Mouse (Mus musculus): ENCODE data around the gene Efnb3.
"Not testable (repeated sequence)": the region's sequence is repeated elsewhere in the genome, so short reads cannot be mapped to it uniquely, and the experiment has no call there.

Efnb3 gene

GRCm38 (mm10) chr11:69552622-69553340, 7.2 kb downstream of the Efnb3 start:
- no peak for DNase-seq (ENCODE audit: low read depth in 1 of 2, low spot score in 2 of 2)

GRCm38 (mm10) chr11:69551310-69551709, 8.7 kb downstream of the Efnb3 start:
- DNase-seq (ENCODE audit: low read depth in 1 of 2, low spot score in 2 of 2) = no peak

GRCm38 (mm10) chr11:69549060-69549656, 10.8 kb downstream of the Efnb3 start, which contains the start of gene Dnah2:
TSS of gene Dnah2 (minus strand) at chr11:69549110.
- no peak for DNase-seq (ENCODE audit: low read depth in 1 of 2, low spot score in 2 of 2)

GRCm38 (mm10) chr11:69547071-69547470, 12.9 kb downstream of the Efnb3 start:
- no peak for DNase-seq (ENCODE audit: low read depth in 1 of 2, low spot score in 2 of 2)

- DNase-seq (ENCODE audit: low read depth in 1 of 2, low spot score in 2 of 2) = no peak
These were observed 13.5 kb downstream of the Efnb3 start for GRCm38 (mm10) chr11:69546423-69547053.

- DNase-seq (ENCODE audit: low read depth in 1 of 2, low spot score in 2 of 2) = no peak
These were observed 14.0 kb downstream of the Efnb3 start for GRCm38 (mm10) chr11:69545957-69546356.

- DNase-seq (ENCODE audit: low read depth in 1 of 2, low spot score in 2 of 2) = no peak
These were observed 16.4 kb downstream of the Efnb3 start for GRCm38 (mm10) chr11:69543598-69543997.

GRCm38 (mm10) chr11:69541741-69542140, 18.3 kb downstream of the Efnb3 start:
- DNase-seq (ENCODE audit: low read depth in 1 of 2, low spot score in 2 of 2) = not testable (repeated sequence)

- no peak for DNase-seq (ENCODE audit: low read depth in 1 of 2, low spot score in 2 of 2)
These were observed 19.3 kb downstream of the Efnb3 start for GRCm38 (mm10) chr11:69540700-69541099.

- DNase-seq (ENCODE audit: low read depth in 1 of 2, low spot score in 2 of 2) = no peak
These were observed 25.0 kb downstream of the Efnb3 start for GRCm38 (mm10) chr11:69534990-69535389.

- DNase-seq (ENCODE audit: low read depth in 1 of 2, low spot score in 2 of 2) = no peak
These were observed 27.4 kb downstream of the Efnb3 start for GRCm38 (mm10) chr11:69532480-69533150.

GRCm38 (mm10) chr11:69530755-69531154, 29.2 kb downstream of the Efnb3 start:
- not testable (repeated sequence) for DNase-seq (ENCODE audit: low read depth in 1 of 2, low spot score in 2 of 2)

GRCm38 (mm10) chr11:69530281-69530680, 29.7 kb downstream of the Efnb3 start:
- not testable (repeated sequence) for DNase-seq (ENCODE audit: low read depth in 1 of 2, low spot score in 2 of 2)

- DNase-seq (ENCODE audit: low read depth in 1 of 2, low spot score in 2 of 2) = no peak
These were observed 32.0 kb downstream of the Efnb3 start for GRCm38 (mm10) chr11:69528031-69528390.

- DNase-seq (ENCODE audit: low read depth in 1 of 2, low spot score in 2 of 2) = no peak
These were observed 32.6 kb downstream of the Efnb3 start for GRCm38 (mm10) chr11:69527098-69528030.

- no peak for DNase-seq (ENCODE audit: low read depth in 1 of 2, low spot score in 2 of 2)
These were observed 33.4 kb downstream of the Efnb3 start for GRCm38 (mm10) chr11:69526631-69527030.

- no peak for DNase-seq (ENCODE audit: low read depth in 1 of 2, low spot score in 2 of 2)
These were observed 34.3 kb downstream of the Efnb3 start for GRCm38 (mm10) chr11:69525661-69526060.

- no peak for DNase-seq (ENCODE audit: low read depth in 1 of 2, low spot score in 2 of 2)
These were observed 36.4 kb downstream of the Efnb3 start for GRCm38 (mm10) chr11:69523651-69524050.

- no peak for DNase-seq (ENCODE audit: low read depth in 1 of 2, low spot score in 2 of 2)
These were observed 38.4 kb downstream of the Efnb3 start for GRCm38 (mm10) chr11:69521526-69522149.

GRCm38 (mm10) chr11:69519976-69520375, 40.0 kb downstream of the Efnb3 start:
- no peak for DNase-seq (ENCODE audit: low read depth in 1 of 2, low spot score in 2 of 2)

Data from monocyte, adult 2 months (primary cell).